Mouse (Mus musculus): ENCODE measurements at regions not wholly inside any gene's neighbourhood (a gene's known extent, or its start where the extent isn't known, plus 50 kb on each side); places are given as distances from the start of the nearest gene placed in this dataset. TPM values are rescaled to one million over a fixed set of nuclear protein-coding genes. Genes with fewer than 3 reads are reported as not detected.

DNA sequence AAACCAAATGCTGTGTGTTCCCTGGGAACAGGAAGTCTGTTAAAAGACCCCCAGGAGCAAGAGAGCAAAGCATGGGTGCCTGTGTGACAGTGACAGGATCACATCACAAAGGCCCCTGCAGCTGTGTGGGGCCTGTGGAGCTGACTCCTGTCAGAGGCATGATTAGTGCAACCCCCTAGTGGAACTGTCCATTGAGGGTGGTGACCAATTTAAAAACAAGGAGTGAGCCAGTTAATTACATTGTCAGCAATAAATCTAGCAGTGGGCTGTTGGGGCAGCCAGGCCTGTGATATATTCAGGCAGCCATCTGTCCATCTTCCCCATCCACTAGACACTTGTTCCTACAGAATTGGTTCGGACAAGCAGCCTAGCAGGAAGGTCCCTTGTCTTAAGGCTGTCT is 121.8 kb upstream of the Cxxc4 start:
- DNase-seq, result no peak

DNA sequence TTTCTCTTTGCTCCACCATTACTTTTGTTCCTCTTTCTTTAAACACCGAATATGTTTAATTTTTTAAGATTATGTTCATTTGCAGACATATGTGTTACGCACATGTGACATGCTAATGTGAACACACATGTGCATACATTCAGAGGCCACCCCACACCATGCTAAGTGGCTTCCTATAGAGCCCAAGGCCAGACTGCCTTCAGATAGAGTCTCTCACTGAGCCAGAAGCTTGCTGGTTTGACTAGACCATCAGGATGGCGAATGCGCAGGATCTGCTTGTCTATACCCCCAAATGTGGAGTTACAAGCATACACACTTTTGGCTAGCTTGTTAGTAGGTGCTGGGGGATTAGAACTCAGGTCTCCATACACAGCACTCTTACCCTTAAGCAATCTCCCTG is 121.3 kb upstream of the Cxxc4 start:
- DNase-seq, result no peak

DNA sequence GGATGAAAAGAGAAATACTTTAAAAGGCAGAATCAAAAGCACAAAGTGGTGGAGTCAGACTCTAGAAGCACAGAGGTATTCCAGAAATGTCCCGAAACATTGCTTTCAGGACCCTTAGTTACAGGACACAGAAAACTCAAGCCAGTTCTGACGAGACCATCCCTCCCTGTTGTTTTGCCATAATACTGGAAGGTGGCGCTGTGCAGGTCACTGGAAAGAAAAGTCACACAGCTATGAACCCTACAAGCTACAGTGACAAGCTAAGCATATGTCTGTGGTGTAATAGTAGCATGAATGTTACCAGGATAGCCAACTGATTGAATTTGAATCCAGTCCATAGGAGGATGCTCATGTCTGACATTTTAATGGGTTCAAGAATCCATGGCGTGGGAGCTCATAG is 117.4 kb upstream of the Cxxc4 start:
- no peak for DNase-seq

DNA sequence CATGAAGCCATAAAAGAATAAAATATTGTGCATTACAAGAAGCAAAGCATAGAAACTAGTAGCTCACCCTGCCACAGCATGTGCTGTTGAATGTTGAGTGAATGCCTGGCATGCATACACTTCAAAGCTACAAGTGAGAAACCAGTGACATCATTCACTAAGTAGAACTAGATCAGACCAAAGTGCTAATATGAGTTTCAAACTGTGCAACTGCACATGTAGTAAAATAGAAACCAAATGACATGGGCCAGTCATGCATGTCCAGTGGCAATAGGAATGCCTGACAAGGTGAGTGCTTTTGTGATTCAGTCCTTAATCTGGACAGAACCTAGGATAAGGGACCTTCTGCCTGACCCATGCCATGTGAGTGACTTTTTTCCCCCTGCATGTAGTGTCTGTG is 111.3 kb upstream of the Cxxc4 start:
- DNase-seq, result no peak

DNA sequence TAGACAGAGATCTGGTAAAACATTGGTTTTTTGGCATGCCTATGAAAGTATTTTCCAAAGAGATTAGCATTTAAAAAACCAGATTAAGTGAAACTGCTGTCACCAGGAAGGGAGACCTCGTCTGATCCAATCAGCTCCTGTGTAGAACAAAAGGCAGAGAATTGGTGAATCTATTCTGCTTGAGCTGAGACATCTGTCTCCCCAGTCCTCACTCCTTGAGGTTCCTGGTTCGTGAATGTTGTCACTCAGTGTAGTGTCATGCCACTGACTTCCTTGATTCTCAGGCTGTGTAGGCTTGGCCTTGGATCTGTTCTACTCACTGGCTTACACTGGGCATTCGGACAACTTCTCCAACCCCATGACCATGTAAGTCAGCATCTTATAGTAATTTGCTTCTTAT is 105.9 kb upstream of the Cxxc4 start:
- no peak for DNase-seq

DNA sequence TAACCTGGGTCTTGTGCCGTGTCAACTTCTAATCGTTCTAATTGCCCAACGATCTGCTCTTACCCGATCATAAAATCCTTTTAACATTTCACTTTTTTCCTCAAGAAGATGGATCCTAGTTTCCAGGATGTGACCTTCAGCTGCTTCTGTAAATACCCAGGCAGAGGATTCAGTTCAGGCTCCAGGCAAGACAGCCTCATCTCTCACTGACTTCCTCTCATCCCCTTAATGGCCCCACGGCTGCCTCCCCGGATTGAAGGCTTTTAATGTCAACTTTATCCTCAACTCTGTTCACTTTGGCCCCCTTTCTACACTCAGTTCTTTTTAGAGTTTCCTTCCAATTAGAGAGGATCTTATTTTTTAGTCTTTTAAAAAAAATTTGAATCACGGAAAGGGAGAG is 91.0 kb upstream of the Cxxc4 start:
- DNase-seq, result peak in 1 of 2 experiments; percentile 16

DNA sequence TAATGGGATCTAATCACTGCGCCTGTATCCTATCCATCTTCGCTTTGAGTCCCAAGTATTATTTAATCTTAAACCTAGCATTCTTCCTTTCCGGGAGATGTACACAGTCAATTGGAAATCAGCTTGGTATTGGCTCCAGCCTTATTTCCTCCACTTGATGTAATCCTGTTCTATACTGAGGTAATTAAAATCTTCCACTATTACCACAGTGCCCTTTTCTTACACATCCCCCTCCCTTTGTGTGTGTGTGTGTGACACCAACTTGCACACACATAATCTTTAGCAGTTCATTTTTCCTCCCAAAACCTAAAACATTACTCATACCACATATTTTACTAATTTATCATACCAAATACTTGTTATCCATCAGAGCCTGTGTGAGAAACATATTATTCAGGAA is 90.3 kb upstream of the Cxxc4 start:
- no peak for DNase-seq

DNA sequence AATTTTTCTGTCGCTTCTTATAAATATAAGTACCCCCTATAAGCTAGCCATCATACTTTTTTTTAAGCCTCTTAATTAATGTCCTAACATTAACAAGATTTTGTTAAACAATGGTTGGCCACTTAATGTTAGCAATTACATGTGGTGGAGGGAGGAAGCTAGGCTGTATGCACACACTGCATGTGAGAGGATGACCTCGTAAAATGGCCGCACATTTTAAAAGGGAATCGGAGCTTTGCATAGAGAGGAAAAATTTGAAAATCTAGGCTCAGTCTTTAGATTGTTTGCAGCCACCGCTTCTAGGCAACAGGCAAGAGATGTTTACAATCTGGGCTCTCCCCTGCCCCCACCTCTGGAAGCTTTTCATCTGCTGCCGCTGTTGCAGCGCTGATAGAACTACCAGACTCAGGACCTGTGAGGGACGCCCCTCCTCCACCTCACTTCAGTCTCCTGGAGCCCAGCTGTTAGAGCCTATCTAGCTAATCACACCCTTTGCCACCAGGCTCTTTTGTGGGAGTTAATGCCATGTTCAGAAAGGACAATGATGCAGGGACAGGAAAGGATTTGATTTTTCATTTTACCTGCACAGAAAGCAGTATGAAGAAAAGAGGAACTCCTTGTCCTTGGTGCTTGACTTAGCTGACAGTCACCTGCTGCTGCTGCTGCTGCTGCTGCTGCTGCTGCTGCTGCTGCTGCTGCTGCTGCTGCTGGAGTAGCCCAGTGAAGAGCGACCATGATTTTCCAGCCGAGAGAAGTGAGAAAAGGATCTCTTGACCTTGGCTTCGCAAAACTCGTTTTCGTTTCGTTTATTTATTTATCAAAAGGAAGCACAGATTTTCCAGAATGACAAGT is 89.7 kb upstream of the Cxxc4 start:
- peak; percentile 57 to 81 for DNase-seq

DNA sequence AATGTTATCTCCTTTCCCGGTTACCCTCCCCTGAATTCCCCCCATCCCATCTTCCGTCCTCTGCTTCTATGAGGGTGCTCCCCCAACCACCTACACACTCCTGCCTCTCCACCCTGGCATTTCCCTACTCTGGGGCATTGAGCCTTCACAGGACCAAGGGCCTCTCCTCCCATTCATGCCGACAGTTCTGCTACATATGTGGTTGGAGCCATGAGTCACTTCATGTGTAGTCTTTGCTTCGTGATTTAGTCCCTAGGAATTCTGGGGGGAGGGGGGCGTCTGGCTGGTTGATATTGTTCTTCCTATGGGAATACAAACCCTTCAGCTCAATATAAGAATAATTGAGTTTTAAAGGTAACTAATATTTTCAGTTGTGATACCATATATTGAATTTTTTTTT is 74.0 kb upstream of the Cxxc4 start:
- DNase-seq, result no peak

DNA sequence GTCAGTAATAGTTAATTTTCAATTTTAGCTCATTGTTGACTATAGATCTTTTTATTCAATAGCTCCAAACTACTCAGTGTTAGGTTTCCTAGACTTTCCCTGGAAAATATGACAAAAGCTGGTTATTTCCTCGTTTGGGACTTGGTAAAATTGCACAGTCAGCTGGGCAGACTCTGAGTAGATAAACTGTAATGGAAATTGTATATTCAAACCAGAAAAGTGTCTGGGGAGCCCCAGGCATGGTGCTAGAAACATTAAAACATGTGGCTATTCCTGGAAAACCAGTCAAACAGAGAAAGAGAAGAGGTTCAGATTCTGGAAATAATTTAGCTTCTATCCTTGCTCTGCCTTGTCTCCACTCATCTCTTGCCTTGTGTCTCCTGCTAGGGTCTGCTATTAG is 66.4 kb upstream of the Cxxc4 start:
- no peak for DNase-seq

DNA sequence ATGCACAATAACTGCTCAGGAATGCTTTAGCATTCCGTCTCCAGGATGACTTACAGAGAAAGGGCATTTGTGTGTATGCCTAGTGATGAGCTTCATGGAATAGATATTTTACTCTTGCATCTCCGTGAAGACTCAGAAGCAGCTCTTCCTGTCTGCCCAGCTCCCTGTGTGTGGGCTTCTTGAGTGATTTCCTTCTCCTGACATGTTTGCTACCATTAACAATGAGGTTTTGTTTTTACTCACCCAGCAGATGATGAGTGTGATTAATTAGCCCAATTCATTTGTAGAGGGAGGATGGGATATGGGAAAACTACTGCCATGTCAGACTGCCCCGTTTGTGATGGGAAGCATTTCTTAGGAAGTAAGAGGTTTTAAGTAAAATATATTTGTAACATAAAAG is 63.9 kb upstream of the Cxxc4 start:
- DNase-seq, result no peak

DNA sequence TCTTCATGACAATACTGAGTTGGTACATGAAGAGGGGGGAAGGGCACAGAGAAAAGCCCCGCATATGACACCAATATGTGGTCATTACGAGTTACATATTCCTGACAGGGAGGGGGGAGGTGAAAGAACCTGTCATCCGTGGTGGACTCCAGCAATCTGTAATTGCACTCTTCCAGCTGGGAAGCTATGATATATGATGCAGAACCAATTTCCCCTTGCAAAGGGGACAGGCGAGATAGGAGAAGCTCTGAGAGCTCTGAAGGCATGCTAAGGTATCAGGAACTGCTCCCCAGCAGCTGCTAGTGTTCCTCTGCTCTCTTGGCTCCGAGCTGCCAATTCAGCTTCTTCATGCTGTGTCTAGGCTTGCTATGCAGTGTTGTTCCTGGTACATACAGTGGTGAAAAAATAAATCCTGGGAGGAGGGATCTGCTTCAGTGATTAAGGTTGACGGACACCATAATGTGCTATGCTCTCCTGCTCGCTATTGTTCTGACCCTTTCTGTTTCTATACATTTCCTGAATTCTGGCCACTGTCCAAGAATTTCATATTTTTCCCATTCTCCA is 57.7 kb upstream of the Cxxc4 start:
- no peak for DNase-seq

DNA sequence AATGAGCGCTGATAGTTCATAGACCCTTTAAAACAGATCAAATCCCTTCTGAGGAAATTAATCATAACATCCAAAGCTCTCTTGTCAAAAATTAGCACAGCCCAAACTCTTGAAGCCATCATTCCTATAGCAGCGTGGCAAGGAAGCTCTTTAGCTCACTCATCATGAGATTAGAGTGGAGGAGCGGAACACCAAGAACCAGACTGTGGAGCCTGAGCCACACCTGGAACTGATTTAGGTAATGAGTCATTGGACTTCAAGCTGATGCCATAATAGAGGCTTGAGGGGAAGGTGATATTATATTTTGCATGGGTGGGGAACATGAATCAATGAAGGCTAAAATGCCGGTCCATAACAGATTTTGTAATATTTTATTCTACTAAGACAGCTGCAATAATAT is 52.2 kb upstream of the Cxxc4 start:
- DNase-seq, result no peak

Small RNA genes lying in the stretch of these regions (microRNA-seq; reads per million reads assigned to microRNA genes)
- not detected for gene Gm44361
